Mouse (Mus musculus) lung, postnatal 0 days (tissue): ENCODE results near the gene Dkkl1.

Source experiments
- CTCF ChIP-seq: IDR thresholded peaks from 2 replicates; pipeline ENCODE4 v1.5.1; 2016; ENCODE audit warnings: antibody characterized with exemption, mild to moderate bottlenecking
- EP300 ChIP-seq: IDR thresholded peaks from 2 replicates; pipeline ENCODE4 v1.6.1; 2016; ENCODE audit warnings: antibody characterized with exemption, mild to moderate bottlenecking, control low read depth

DNA sequence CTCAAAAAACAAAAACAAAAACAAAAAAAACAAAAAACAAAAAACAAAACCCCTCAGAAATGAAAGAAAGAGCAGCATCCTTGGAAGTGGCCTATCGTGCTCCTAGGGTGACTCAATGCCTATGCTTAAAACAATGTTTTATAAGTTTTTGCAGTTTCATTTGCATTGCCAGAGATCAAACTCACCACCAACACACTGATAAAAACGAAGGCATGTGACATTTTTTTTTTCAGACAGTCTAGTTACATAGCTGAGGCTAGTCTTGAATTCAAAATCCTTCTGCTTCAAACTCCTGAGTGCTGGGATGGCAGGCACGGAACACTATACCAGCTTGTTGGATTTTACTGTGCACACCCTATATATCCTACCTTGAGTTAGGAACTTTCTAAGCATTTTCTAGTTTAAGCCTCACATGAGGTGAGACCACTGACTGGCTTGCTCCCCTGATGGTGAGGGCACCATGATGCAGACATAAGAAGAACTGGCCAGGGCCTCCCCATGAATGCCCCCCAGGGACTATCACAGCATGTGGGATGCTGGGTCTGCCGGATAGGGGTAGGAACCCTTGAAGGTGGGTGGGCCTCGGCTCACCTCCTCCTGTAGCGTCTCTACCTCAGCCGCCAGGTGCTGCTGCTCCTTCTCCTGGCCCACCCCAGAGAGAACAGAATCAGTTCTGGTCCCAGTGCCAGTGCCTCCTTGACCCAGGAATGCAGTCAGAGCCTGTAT, 19.2 kb downstream of the Dkkl1 start:
- TF ChIP-seq CTCF, result no peak
- no peak for TF ChIP-seq EP300
